Mouse (Mus musculus): ENCODE measurements around the gene Ezr.
"Not testable (repeated sequence)": the region's sequence is repeated elsewhere in the genome, so short reads cannot be mapped to it uniquely, and the experiment has no call there.

Ezr gene

GRCm38 (mm10) chr17:6703381-6704270 lies 79.0 kb downstream of the Ezr start:
- not testable (repeated sequence) for DNase-seq

GRCm38 (mm10) chr17:6702625-6703221 lies 79.9 kb downstream of the Ezr start:
- peak in 1 of 2 experiments; percentile 22 for DNase-seq

- DNase-seq: not testable (repeated sequence)
Observed at GRCm38 (mm10) chr17:6700077-6700476, 82.5 kb downstream of the Ezr start.

GRCm38 (mm10) chr17:6699502-6699901 lies 83.1 kb downstream of the Ezr start:
- not testable (repeated sequence) for DNase-seq

- DNase-seq: peak; percentile 57 to 60
Observed at GRCm38 (mm10) chr17:6697224-6697775, 85.3 kb downstream of the Ezr start.

- not testable (repeated sequence) for DNase-seq
Observed at GRCm38 (mm10) chr17:6696521-6696920, 86.1 kb downstream of the Ezr start.

- DNase-seq: not testable (repeated sequence)
Observed at GRCm38 (mm10) chr17:6695712-6696111, 86.9 kb downstream of the Ezr start.

- peak; percentile 80 to 92 for DNase-seq
Observed at GRCm38 (mm10) chr17:6691596-6691995, 91.0 kb downstream of the Ezr start.

GRCm38 (mm10) chr17:6689344-6689743 lies 93.2 kb downstream of the Ezr start:
- DNase-seq: not testable (repeated sequence)
